In the genomic region with DNA sequence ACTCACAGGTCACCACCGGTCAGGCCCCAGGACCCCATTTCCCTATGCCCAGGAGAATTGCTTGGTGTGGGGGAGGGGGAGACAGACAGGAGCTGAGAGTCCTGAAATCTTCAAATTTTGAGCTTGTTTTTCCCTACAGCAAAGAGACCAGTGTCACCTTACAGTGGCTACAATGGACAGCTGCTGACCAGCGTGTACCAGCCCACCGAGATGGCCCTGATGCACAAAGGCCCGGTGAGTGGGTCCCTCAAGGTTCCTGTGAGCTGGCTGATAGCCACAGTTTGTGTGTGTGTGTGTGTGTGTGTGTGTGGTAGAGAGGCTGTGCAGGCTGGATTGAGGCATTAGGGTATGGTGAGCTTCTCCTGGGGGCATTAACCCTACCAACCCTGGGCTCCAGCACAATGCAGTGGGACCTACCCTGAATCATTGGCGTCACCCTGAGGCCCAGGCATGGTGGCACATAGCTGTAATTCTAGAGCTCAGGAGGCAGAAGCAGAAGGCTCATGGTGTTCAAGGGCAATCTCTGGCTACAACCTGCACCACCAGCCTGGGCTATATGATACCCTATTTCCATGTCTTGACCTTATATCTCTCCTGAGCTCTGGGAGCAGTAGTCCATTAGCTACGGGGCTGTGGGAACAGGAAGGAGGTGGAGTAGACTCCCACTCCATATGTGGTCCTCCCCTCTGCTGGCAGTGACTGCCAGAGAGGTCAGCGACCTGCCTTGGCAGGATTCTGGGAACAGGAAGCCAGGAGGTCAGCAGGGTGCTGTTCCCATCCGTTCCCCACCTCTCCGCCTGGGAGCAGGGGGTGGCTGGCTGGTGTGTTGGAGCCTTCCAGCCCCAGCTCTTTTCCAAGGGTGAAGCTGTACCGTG, we compare ENCODE assay signal across 8 mouse cellular contexts. TPM values are rescaled to one million over a fixed set of nuclear protein-coding genes. Genes with fewer than 3 reads are reported as not detected.
DNase-seq lines count a peak whose midpoint lies in the region; ATAC-seq and TF ChIP-seq lines count a peak whose summit lies in the region.

No protein-coding gene starts in this region.

- peak; percentile 80 for ATAC-seq in heart, embryonic 12.5 days (ENCODE audit: insufficient number of reproducible peaks, low FRiP score)
- peak; percentile 48 for ATAC-seq in stomach, postnatal 0 days (ENCODE audit: low FRiP score, low TSS enrichment)
- ATAC-seq in hindbrain, embryonic 11.5 days (ENCODE audit: low FRiP score): no peak

- H3K27ac ChIP-seq in cerebellum, adult 2 months (ENCODE audit: insufficient read depth, low read length): peak overlapping the region; percentile 95
- H3K27ac ChIP-seq in heart, embryonic 12.5 days (ENCODE audit: poor library complexity, severe bottlenecking): peak overlapping the region; percentile 82
- peak overlapping the region; percentile 65 for H3K27ac ChIP-seq in stomach, postnatal 0 days (replicated peaks)
- H3K27ac ChIP-seq in hindbrain, embryonic 11.5 days (ENCODE audit: low read depth, low read length): no peak overlapping the region

- H3K9ac ChIP-seq in heart, embryonic 12.5 days: peak overlapping the region; percentile 38
- H3K9ac ChIP-seq in stomach, postnatal 0 days (ENCODE audit: low read length): peak overlapping the region; percentile 35; the same call in 1 of the 2 replicates
- no peak overlapping the region for H3K9ac ChIP-seq in hindbrain, embryonic 11.5 days (ENCODE audit: low read depth, low read length)

- TF ChIP-seq EP300 in stomach, postnatal 0 days (optimal IDR thresholded peaks at IDR 0.05): no peak

- no peak for TF ChIP-seq POLR2A in cerebellum, adult 2 months (IDR thresholded peaks at IDR 0.05; ENCODE audit: borderline replicate concordance, insufficient read depth, low read length)

- TF ChIP-seq CTCF in cerebellum, adult 2 months (IDR thresholded peaks at IDR 0.05; ENCODE audit: borderline replicate concordance, insufficient read depth, low read depth, low read length): no peak
- no peak for TF ChIP-seq CTCF in stomach, postnatal 0 days (IDR thresholded peaks at IDR 0.05; ENCODE audit: low read depth)

- 20% methylated on average over 10 of the region's 10 CpGs for WGBS in cerebellum, adult 2 months
- 41% methylated on average over 10 of the region's 10 CpGs for WGBS in heart, embryonic 12.5 days
- 36% methylated on average over 10 of the region's 10 CpGs for WGBS in stomach, postnatal 0 days
- WGBS in hindbrain, embryonic 11.5 days: 49% methylated on average over 10 of the region's 10 CpGs

- no peaks in the 10 kb centered on the region for H3K27me3 ChIP-seq in cerebellum, adult 2 months (ENCODE audit: control insufficient read depth, insufficient read depth, low read length)
- no peaks in the 10 kb centered on the region for H3K27me3 ChIP-seq in heart, embryonic 12.5 days (replicated peaks)
- no peaks in the 10 kb centered on the region for H3K27me3 ChIP-seq in stomach, postnatal 0 days (ENCODE audit: control insufficient read depth, insufficient read depth, low read length)
- no peaks in the 10 kb centered on the region for H3K27me3 ChIP-seq in hindbrain, embryonic 11.5 days (ENCODE audit: control insufficient read depth, insufficient read depth, low read length)

- H3K9me3 ChIP-seq in heart, embryonic 12.5 days (replicated peaks): no peaks in the 10 kb centered on the region
- no peaks in the 10 kb centered on the region for H3K9me3 ChIP-seq in stomach, postnatal 0 days (ENCODE audit: control insufficient read depth, low read length)
- H3K9me3 ChIP-seq in hindbrain, embryonic 11.5 days (ENCODE audit: control insufficient read depth, low read length): no peaks in the 10 kb centered on the region

- peak overlapping the region; percentile 28 for H3K4me2 ChIP-seq in heart, embryonic 12.5 days
- H3K4me2 ChIP-seq in stomach, postnatal 0 days (replicated peaks; ENCODE audit: low read depth): no peak overlapping the region; the same call in 1 of the 2 replicates
- H3K4me2 ChIP-seq in hindbrain, embryonic 11.5 days (replicated peaks; ENCODE audit: low read depth, low read length): no peak overlapping the region

- H3K4me3 ChIP-seq in cerebellum, adult 2 months (replicated peaks; ENCODE audit: insufficient read depth, low read depth, low read length): no peak overlapping the region
- no peak overlapping the region for H3K4me3 ChIP-seq in heart, embryonic 12.5 days
- H3K4me3 ChIP-seq in stomach, postnatal 0 days (ENCODE audit: low read depth, low read length): no peak overlapping the region
- H3K4me3 ChIP-seq in hindbrain, embryonic 11.5 days (ENCODE audit: low read depth, low read length): no peak overlapping the region

- H3K36me3 ChIP-seq in heart, embryonic 12.5 days: peaks cover 41% of the 10 kb centered on the region
- no peaks in the 10 kb centered on the region for H3K36me3 ChIP-seq in stomach, postnatal 0 days (ENCODE audit: control insufficient read depth, insufficient read depth, low read length)
- H3K36me3 ChIP-seq in hindbrain, embryonic 11.5 days (ENCODE audit: control insufficient read depth, insufficient read depth, low read length): no peaks in the 10 kb centered on the region

- H3K4me1 ChIP-seq in cerebellum, adult 2 months (ENCODE audit: control insufficient read depth, insufficient read depth, low read length): peaks cover 76% of the 10 kb centered on the region
- peaks cover 30% of the 10 kb centered on the region for H3K4me1 ChIP-seq in heart, embryonic 12.5 days (replicated peaks)
- H3K4me1 ChIP-seq in stomach, postnatal 0 days (replicated peaks; ENCODE audit: control insufficient read depth, insufficient read depth): 0 out of 2 replicates have a peak, but pooled peaks cover 7% of the 10 kb centered on the region
- no peaks in the 10 kb centered on the region for H3K4me1 ChIP-seq in hindbrain, embryonic 11.5 days (replicated peaks; ENCODE audit: control insufficient read depth, insufficient read depth, low read length)

- DNase-seq in adipocyte (ENCODE audit: low spot score): peak; percentile 20
- DNase-seq in cerebellum, adult 2 months: peak; percentile 83 to 86
- peak; percentile 87 to 92 for DNase-seq in kidney, postnatal 36 days
- peak; percentile 39 for DNase-seq in stomach, postnatal 0 days (ENCODE audit: low spot score)
- no peak for DNase-seq in hindbrain, embryonic 11.5 days (ENCODE audit: low spot score)
- DNase-seq in thymus, adult 18-20 months: no peak
- DNase-seq in layer of hippocampus, postnatal 10 days (ENCODE audit: low spot score in 2 of 2): no peak

RNA-seq across cellular contexts. Expression of gene Gprc5c, which starts 15.8 kb away (rescaled TPM):
- polyA plus RNA-seq in cerebellum, adult 2 months (2012; rRNA removed): 62.9 and 71.8 TPM in 2 replicates
- polyA plus RNA-seq in heart, embryonic 12.5 days (2016; fragmentation: Nextera tagmentation; extraction: Ambion mirVana): 26.6 and 26.7 TPM in 2 replicates
- 10.8 and 11.2 TPM in 2 replicates for polyA plus RNA-seq in stomach, postnatal 0 days (2015; fragmentation: Nextera tagmentation; extraction: Ambion mirVana)
- 17.7 and 18.3 TPM in 2 replicates for polyA plus RNA-seq in hindbrain, embryonic 11.5 days (2014; fragmentation: Nextera tagmentation; extraction: Ambion mirVana)
- total RNA-seq in layer of hippocampus, postnatal 10 days (2021): 1 to 10 TPM; 3.9 to 5.1 TPM

RNA-seq across cellular contexts. Expression of gene Cd300a, which starts 23.1 kb away (rescaled TPM):
- polyA plus RNA-seq in cerebellum, adult 2 months (2012; rRNA removed): 5.2 and 6.5 TPM in 2 replicates
- 0.40 and 0.41 TPM in 2 replicates for polyA plus RNA-seq in heart, embryonic 12.5 days (2016; fragmentation: Nextera tagmentation; extraction: Ambion mirVana)
- polyA plus RNA-seq in stomach, postnatal 0 days (2015; fragmentation: Nextera tagmentation; extraction: Ambion mirVana): 1.5 and 2.1 TPM in 2 replicates
- 0.92 and 1.0 TPM in 2 replicates for polyA plus RNA-seq in hindbrain, embryonic 11.5 days (2014; fragmentation: Nextera tagmentation; extraction: Ambion mirVana)
- total RNA-seq in layer of hippocampus, postnatal 10 days (2021): under 1 TPM; 0.62 TPM

Comparison
In these comparisons a context has a peak if more than half of its experiments do, and no peak if none do; other contexts are left out.
1. DNase-seq: peak in adipocyte (single experiment), cerebellum, adult 2 months (2 of 2), kidney, postnatal 36 days (2 of 2) and stomach, postnatal 0 days (single experiment); none in hindbrain, embryonic 11.5 days (single experiment), thymus, adult 18-20 months (0 of 2) and layer of hippocampus, postnatal 10 days (0 of 2).